Mouse (Mus musculus) forebrain, embryonic 14.5 days (tissue): Measurements from ENCODE around the gene Olfr194. TPM values are rescaled to one million over a fixed set of nuclear protein-coding genes. Genes with fewer than 3 reads are reported as not detected.
"Not testable (repeated sequence)": the region's sequence is repeated elsewhere in the genome, so short reads cannot be mapped to it uniquely, and the experiment has no call there.

ENCODE experiments used
- ATAC-seq: fragments of 200-750 bp; cut with Nextera tagmentation; 2 replicates; pipeline ENCODE4 v1.8.0; 2017; ENCODE audit warnings: mild to moderate bottlenecking, moderate library complexity
- DNase-seq: peaks from one replicate; pipeline ENCODE4 v3.0.0-alpha.2; 2015; ENCODE audit warnings: low spot score
- H3K27ac ChIP-seq: fragments of 300-500 bp; sonication (generic); 2 replicates; pipeline ENCODE4 v1.5.1; 2014; ENCODE audit warnings: low read depth, mild to moderate bottlenecking, control low read depth, low read length, moderate library complexity
- H3K27me3 ChIP-seq: fragments of 300-500 bp; sonication (generic); replicated peaks from 2 replicates; pipeline ENCODE4 v1.6.1; 2014; ENCODE audit warnings: low read length, control low read depth, mixed read lengths; ENCODE audit not compliant: control insufficient read depth, insufficient read depth
- H3K36me3 ChIP-seq: fragments of 300-500 bp; sonication (generic); 2 replicates; pipeline ENCODE4 v1.6.1; 2014; ENCODE audit warnings: low read length, control low read depth; ENCODE audit not compliant: control insufficient read depth, insufficient read depth
- H3K4me1 ChIP-seq: fragments of 300-500 bp; sonication (generic); 2 replicates; pipeline ENCODE4 v1.6.1; 2014; ENCODE audit warnings: antibody characterized with exemption, low read length, control low read depth; ENCODE audit not compliant: control insufficient read depth, insufficient read depth
- H3K4me2 ChIP-seq: fragments of 300-500 bp; sonication (generic); 2 replicates; pipeline ENCODE4 v1.6.1; 2014; ENCODE audit warnings: mild to moderate bottlenecking, control low read depth, low read length
- H3K4me3 ChIP-seq: fragments of 300-500 bp; sonication (generic); 2 replicates; pipeline ENCODE4 v1.5.1; 2014; ENCODE audit warnings: low read depth, low read length, control low read depth
- H3K9ac ChIP-seq: fragments of 300-500 bp; sonication (generic); 2 replicates; pipeline ENCODE4 v1.6.1; 2014; ENCODE audit warnings: mild to moderate bottlenecking, low read length, control low read depth, moderate library complexity
- H3K9me3 ChIP-seq: fragments of 300-500 bp; sonication (generic); replicated peaks from 2 replicates; pipeline ENCODE4 v1.6.1; 2016; ENCODE audit warnings: low read length, control low read depth, mixed read lengths; ENCODE audit not compliant: control insufficient read depth
- whole genome bisulfite sequencing: fragments of 180-500 bp; shearing (Covaris S2); extraction: QIAGEN DNeasy Blood & Tissue Kit; methylation state at CpG from one replicate; pipeline ENCODE4 v1.1.7; 2014; 5-methylcytosine and 5-hydroxymethylcytosine counted together
- polyA plus RNA-seq: library from polyadenylated mRNA; unstranded; fragments of >200 nt; fragmentation: Nextera tagmentation; extraction: Ambion mirVana; gene quantifications from 2 replicates; pipeline ENCODE4 v1.2.1, GENCODE M21; 2014

The Olfr194 gene
- polyA plus RNA-seq, 1 experiment from 2014 or later, result not detected

DNA sequence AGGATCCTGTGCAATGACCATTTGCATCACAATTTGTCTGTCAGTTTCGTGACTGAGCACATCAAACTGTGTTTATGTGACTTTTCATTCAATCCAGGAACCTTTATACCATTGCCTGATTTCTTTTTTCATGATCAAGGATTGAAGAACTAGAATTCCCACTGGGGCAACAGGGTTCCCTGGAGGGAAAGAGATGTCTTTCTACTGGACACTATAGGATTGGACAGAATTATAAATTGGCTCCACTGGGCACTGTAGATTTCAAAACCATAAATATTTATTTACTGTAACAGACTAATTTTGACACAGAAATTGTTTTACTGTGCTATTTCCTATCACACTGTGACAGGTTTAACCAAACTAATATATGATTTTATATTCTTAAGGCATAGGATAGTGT, 31.1 kb downstream of the Olfr194 start, which contains the start of gene Olfr191:
Gene Olfr191 (minus strand): TSS at position 101 of the 400 bp plus-strand sequence.
- H3K36me3 ChIP-seq, H3K9ac ChIP-seq, H3K4me1 ChIP-seq, H3K4me3 ChIP-seq, H3K27ac ChIP-seq, H3K4me2 ChIP-seq, H3K9me3 ChIP-seq, H3K27me3 ChIP-seq, DNase-seq, ATAC-seq: not testable (repeated sequence)
- WGBS, result 34% methylated on average over 1 of the region's 1 CpGs

GRCm38 (mm10) chr16:59081113-59081512, 39.8 kb downstream of the Olfr194 start:
- H3K4me2 ChIP-seq, ATAC-seq, H3K4me3 ChIP-seq, H3K9ac ChIP-seq, H3K4me1 ChIP-seq, H3K27ac ChIP-seq, H3K36me3 ChIP-seq, H3K27me3 ChIP-seq, H3K9me3 ChIP-seq, DNase-seq: not testable (repeated sequence)
- WGBS, result 87% methylated on average over 2 of the region's 2 CpGs

DNA sequence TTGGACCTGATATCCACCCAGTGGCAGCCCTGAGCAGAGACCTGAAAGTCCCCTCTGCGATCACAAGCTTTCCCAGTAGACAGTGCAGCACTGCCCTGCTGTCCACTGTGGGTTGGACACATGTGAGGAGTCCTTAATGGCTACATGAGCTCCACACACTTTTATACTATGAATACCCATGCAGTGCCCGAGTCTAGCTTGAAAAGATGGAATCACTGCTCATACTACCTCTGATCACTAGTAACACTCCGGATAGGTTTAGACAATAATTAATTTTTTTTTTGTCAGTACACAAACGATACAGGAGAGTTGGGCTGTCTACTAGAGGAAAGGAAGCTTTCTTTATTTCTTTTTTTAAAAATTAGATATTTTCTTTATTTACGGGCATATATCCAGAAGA, 43.0 kb downstream of the Olfr194 start, which contains the start of gene Olfr190:
Gene Olfr190 (minus strand): TSS at position 101 of the 400 bp plus-strand sequence.
- Histone ChIP-seq H3K4me3 (no peak within 1 kb of the TSS), H3K9ac (no peak within 1 kb of the TSS), H3K4me2 (no peak within 1 kb of the TSS), H3K27me3 (no peaks in the 10 kb centered on the region), H3K27ac (no peak within 1 kb of the TSS), H3K9me3 (no peaks in the 10 kb centered on the region), H3K36me3 (no peaks in the 10 kb centered on the region), H3K4me1 (no peaks in the 10 kb centered on the region)
- DNase-seq, result no peak
- 91% methylated on average over 5 of the region's 5 CpGs for WGBS
- no peak for ATAC-seq

DNA sequence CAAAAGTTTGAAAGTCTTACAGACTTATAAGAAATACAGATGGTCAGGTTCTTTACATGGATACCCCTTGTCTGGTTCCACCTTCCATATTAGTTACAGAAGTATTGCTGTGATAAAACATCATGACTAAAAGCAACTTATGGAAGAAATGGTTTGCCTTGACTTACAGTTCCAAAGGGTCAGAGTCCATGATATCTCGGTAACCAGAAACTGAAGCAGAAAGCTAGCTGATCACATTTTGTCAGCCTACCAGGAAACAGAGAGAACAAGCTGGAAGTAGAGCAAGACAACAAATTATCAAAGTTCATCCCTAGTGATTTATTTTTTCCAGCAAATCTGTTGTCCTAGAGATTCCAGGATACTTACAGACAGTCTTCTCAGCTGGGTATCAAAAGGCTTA, 47.3 kb downstream of the Olfr194 start:
- H3K4me3 ChIP-seq, result no peak overlapping the region
- ATAC-seq, result no peak
- H3K27me3 ChIP-seq, result no peaks in the 10 kb centered on the region
- no peaks in the 10 kb centered on the region for H3K36me3 ChIP-seq
- H3K27ac ChIP-seq, result no peak overlapping the region
- H3K4me1 ChIP-seq, result no peaks in the 10 kb centered on the region
- no peak overlapping the region for H3K4me2 ChIP-seq
- no peak for DNase-seq
- WGBS, result 94% methylated on average over 1 of the region's 1 CpGs
- H3K9me3 ChIP-seq, result no peaks in the 10 kb centered on the region
- H3K9ac ChIP-seq, result no peak overlapping the region

- H3K9ac ChIP-seq, result no peak overlapping the region
- H3K27me3 ChIP-seq, result no peaks in the 10 kb centered on the region
- H3K4me2 ChIP-seq, result no peak overlapping the region
- H3K4me3 ChIP-seq, result no peak overlapping the region
- ATAC-seq (no peak), DNase-seq (no peak)
- no peaks in the 10 kb centered on the region for H3K9me3 ChIP-seq
- H3K27ac ChIP-seq, result no peak overlapping the region
- no peaks in the 10 kb centered on the region for H3K4me1 ChIP-seq
- no peaks in the 10 kb centered on the region for H3K36me3 ChIP-seq
These were observed 49.1 kb downstream of the Olfr194 start for GRCm38 (mm10) chr16:59071755-59072154.

Other genes starting within 250 kb of the Olfr194 start
- gene Olfr177, start 246.3 kb downstream of the Olfr194 start, polyA plus RNA-seq, result not detected in 2 replicates
- gene Olfr178, start 229.0 kb downstream of the Olfr194 start, polyA plus RNA-seq, result not detected in 2 replicates
- not detected in 2 replicates for gene Olfr181, start 192.3 kb downstream of the Olfr194 start, polyA plus RNA-seq
- not detected in 2 replicates for gene Olfr180, start 191.7 kb downstream of the Olfr194 start, polyA plus RNA-seq
- gene Olfr183, start 125.7 kb downstream of the Olfr194 start, polyA plus RNA-seq, result not detected in 2 replicates
- gene Olfr186, start 90.8 kb downstream of the Olfr194 start, polyA plus RNA-seq, result not detected in 2 replicates
- gene Olfr187, start 81.3 kb downstream of the Olfr194 start, polyA plus RNA-seq, result not detected in 2 replicates
- not detected in 2 replicates for gene Olfr190, start 43.1 kb downstream of the Olfr194 start, polyA plus RNA-seq
- gene Olfr191, start 31.2 kb downstream of the Olfr194 start, polyA plus RNA-seq, result not detected in 2 replicates
- not detected in 2 replicates for gene Olfr193, start 9.2 kb downstream of the Olfr194 start, polyA plus RNA-seq
- not detected in 2 replicates for gene Olfr195, start 26.0 kb upstream of the Olfr194 start, polyA plus RNA-seq
- gene Olfr196, start 49.4 kb upstream of the Olfr194 start, polyA plus RNA-seq, result not detected in 2 replicates
- gene Olfr198, start 82.5 kb upstream of the Olfr194 start, polyA plus RNA-seq, result not detected in 2 replicates
- not detected in 2 replicates for gene Olfr199, start 98.7 kb upstream of the Olfr194 start, polyA plus RNA-seq
- gene Olfr201, start 151.6 kb upstream of the Olfr194 start, polyA plus RNA-seq, result not detected in 2 replicates
- not detected in 2 replicates for gene Olfr202, start 165.7 kb upstream of the Olfr194 start, polyA plus RNA-seq
- not detected in 2 replicates for gene Olfr203, start 177.8 kb upstream of the Olfr194 start, polyA plus RNA-seq
- not detected in 2 replicates for gene Olfr204, start 197.2 kb upstream of the Olfr194 start, polyA plus RNA-seq
- not detected in 2 replicates for gene Olfr205, start 210.1 kb upstream of the Olfr194 start, polyA plus RNA-seq
- not detected in 2 replicates for gene Olfr206, start 228.2 kb upstream of the Olfr194 start, polyA plus RNA-seq
- gene Olfr209, start 242.9 kb upstream of the Olfr194 start, polyA plus RNA-seq, result not detected in 2 replicates